ENCODE assay signal across 19 mouse cellular contexts in genomic region chr14:32533656-32534055, GRCm38 (mm10). TPM values are rescaled to one million over a fixed set of nuclear protein-coding genes. Genes with fewer than 3 reads are reported as not detected.
DNase-seq lines count a peak whose midpoint lies in the region; TF ChIP-seq lines count a peak whose summit lies in the region.
"Had no signal": no experiment of that assay in that cellular context is flagged by ENCODE, and none has a peak within 500 bp of the region (broad histone marks: within the 10 kb centered on the region; RNA-seq: fewer than 3 reads in every experiment).

No protein-coding gene starts in this region.

- peak overlapping the region; percentile 25 for H3K4me2 ChIP-seq in myocyte (ENCODE audit: low read depth)
- H3K4me2 ChIP-seq: embryonic facial prominence, embryonic 12.5 days; forebrain, embryonic 13.5 days; forebrain, embryonic 15.5 days had no signal

- H3K36me3 ChIP-seq in myocyte (ENCODE audit: control insufficient read depth, insufficient read depth), result peaks cover 5% of the 10 kb centered on the region

- peak; percentile 28 for DNase-seq in adrenal gland, adult 2 months
- DNase-seq in adrenal gland, postnatal 25 days, result no peak
- peak; percentile 66 for DNase-seq in gastrocnemius, adult 2 months
- no peak for DNase-seq in gastrocnemius, postnatal 14 days
- peak; percentile 38 for DNase-seq in gastrocnemius, postnatal 25 days
- DNase-seq in gastrocnemius, postnatal 4 days (ENCODE audit: low spot score in 2 of 2), result no peak
- DNase-seq in frontal cortex, postnatal 25 days (ENCODE audit: low spot score in 2 of 2), result no peak
- DNase-seq: adrenal gland, postnatal 10 days; cerebellum, adult 11-12 months; cerebellum, adult 2 months; cerebellum, adult 9-10 months; cerebellum, postnatal 25 days had no signal

- H3K79me2 ChIP-seq in myocyte (ENCODE audit: control insufficient read depth, insufficient read depth), result peaks cover 32% of the 10 kb centered on the region

- TF ChIP-seq POLR2A in myocyte (IDR thresholded peaks at IDR 0.05; ENCODE audit: insufficient read length, low read depth), result no peak

- intact Hi-C loops in gastrocnemius, adult 2 months (cut with DNase I), result loop anchor here (10.0 kb wide), 1 partner anchor 171 kb away; no protein-coding TSS in a partner anchor
- intact Hi-C loops in gastrocnemius, postnatal 14 days (cut with DNase I; ENCODE audit: low total_unique reads), result no loop called here

- no peak overlapping the region for H3K4me3 ChIP-seq in gastrocnemius, adult 2 months
- H3K4me3 ChIP-seq in myocyte, result no peak overlapping the region
- H3K4me3 ChIP-seq: embryonic facial prominence, embryonic 10.5 days; embryonic facial prominence, embryonic 12.5 days; forebrain, embryonic 13.5 days; forebrain, embryonic 15.5 days had no signal

- no peak overlapping the region for H3ac ChIP-seq in myocyte (ENCODE audit: control insufficient read depth, insufficient read length)

- peak overlapping the region; percentile 89 for H3K27ac ChIP-seq in gastrocnemius, adult 2 months
- H3K27ac ChIP-seq: embryonic facial prominence, embryonic 10.5 days; embryonic facial prominence, embryonic 12.5 days; forebrain, embryonic 13.5 days; forebrain, embryonic 15.5 days had no signal

- no peak for TF ChIP-seq CTCF in gastrocnemius, adult 2 months (IDR thresholded peaks at IDR 0.05)

- no peaks in the 10 kb centered on the region for H3K27me3 ChIP-seq in myocyte (ENCODE audit: control insufficient read depth, insufficient read depth, insufficient read length)
- H3K27me3 ChIP-seq: CH12.LX; embryonic facial prominence, embryonic 12.5 days; forebrain, embryonic 13.5 days; forebrain, embryonic 15.5 days; Patski had no signal

TF ChIP-seq in myocyte, 11 proteins besides CTCF, POLR2A, EP300 and RAD21:
- TF ChIP-seq CEBPB (IDR thresholded peaks at IDR 0.05; ENCODE audit: insufficient read depth, poor library complexity, severe bottlenecking) (no peak), SRF (IDR thresholded peaks at IDR 0.05; ENCODE audit: control insufficient read depth, insufficient read length, low read depth) (no peak), TCF12 (IDR thresholded peaks at IDR 0.05; ENCODE audit: insufficient read depth, poor library complexity, severe bottlenecking) (no peak), TCF3 (IDR thresholded peaks at IDR 0.05; ENCODE audit: insufficient read length, low read depth) (no peak), MYOD1 (IDR thresholded peaks at IDR 0.05; ENCODE audit: control insufficient read depth in 1 of 3, insufficient read length in 2 of 3, low read depth in 2 of 3) (no peak), POLR2AphosphoS2 (IDR thresholded peaks at IDR 0.05; ENCODE audit: insufficient read length, low read depth) (no peak), REST (IDR thresholded peaks at IDR 0.05; ENCODE audit: insufficient read depth, insufficient read length) (no peak), USF1 (IDR thresholded peaks at IDR 0.05; ENCODE audit: low read depth) (no peak), E2F4 (IDR thresholded peaks at IDR 0.05; ENCODE audit: insufficient read depth) (no peak), MAX (IDR thresholded peaks at IDR 0.05; ENCODE audit: low read depth) (no peak), MYOG (IDR thresholded peaks at IDR 0.05; ENCODE audit: control insufficient read depth in 1 of 3, insufficient read depth in 1 of 3, insufficient read length in 2 of 3, low read depth in 2 of 3) (no peak)

RNA-seq across cellular contexts. Expression of gene Ercc6, which starts 20.3 kb away (rescaled TPM):
- total RNA-seq in adrenal gland, adult 2 months (2021), result 10 to 100 TPM in 1 of 2 experiments, 1 to 10 TPM in 1; 9.0 to 11.9 TPM
- polyA plus RNA-seq in adrenal gland, adult 2 months (2012; rRNA removed), result 1.8 and 1.9 TPM in 2 replicates
- total RNA-seq in adrenal gland, postnatal 25 days (2021), result 14.5 and 14.6 TPM in 2 replicates
- 1 to 10 TPM; 4.4 to 4.5 TPM for total RNA-seq in gastrocnemius, adult 2 months (2021)
- 1 to 10 TPM; 4.7 to 5.9 TPM for total RNA-seq in gastrocnemius, postnatal 14 days (2021)
- 1 to 10 TPM; 3.8 to 4.0 TPM for total RNA-seq in gastrocnemius, postnatal 25 days (2021)
- total RNA-seq in gastrocnemius, postnatal 4 days (2021), result 10 to 100 TPM in 1 of 2 experiments, 1 to 10 TPM in 1; 10.0 to 13.6 TPM
- polyA plus RNA-seq in myocyte (2012; fragmentation: generic; extraction: Trizol), result 2.1 TPM

Comparison
In these comparisons a context has a peak if more than half of its experiments do, and no peak if none do; other contexts are left out.
1. DNase-seq: peak in adrenal gland, adult 2 months (single experiment), gastrocnemius, adult 2 months (single experiment) and gastrocnemius, postnatal 25 days (single experiment); none in adrenal gland, postnatal 25 days (single experiment), gastrocnemius, postnatal 14 days (single experiment), gastrocnemius, postnatal 4 days (0 of 2) and frontal cortex, postnatal 25 days (0 of 2).